Mouse (Mus musculus): ENCODE measurements at regions not wholly inside any gene's neighbourhood (a gene's known extent, or its start where the extent isn't known, plus 50 kb on each side); places are given as distances from the start of the nearest gene placed in this dataset.

GRCm38 (mm10) chr5:126680262-126680661 lies 561.3 kb upstream of the Tmem132c start:
- in situ Hi-C loops (cut with MboI; ENCODE audit: low pct_ligation_motif_present, low pct_unique_long_range_greater_than_20kb, low sequenced_read_pairs) (no loop called here), dilution Hi-C loops (cut with MboI; ENCODE audit: extremely low pct_ligation_motif_present, extremely low pct_unique_long_range_greater_than_20kb, low sequenced_read_pairs) (no loop called here)
- no peak overlapping the region for H3K9ac ChIP-seq (ENCODE audit: insufficient read depth, low read depth)

GRCm38 (mm10) chr5:126699314-126699713 lies 542.3 kb upstream of the Tmem132c start:
- Histone ChIP-seq H3K4me1 (ENCODE audit: control insufficient read depth in 1 of 2, insufficient read depth in 2 of 2) (no peaks in the 10 kb centered on the region), H3K79me2 (replicated peaks; ENCODE audit: control insufficient read depth, extremely low read depth, insufficient read depth, poor library complexity, severe bottlenecking) (no peaks in the 10 kb centered on the region), H3K9me3 (replicated peaks; ENCODE audit: low read length) (peaks cover 71% of the 10 kb centered on the region), H3K27me3 (replicated peaks) (no peaks in the 10 kb centered on the region), H3K9ac (ENCODE audit: insufficient read depth, low read depth) (no peak overlapping the region), H3K27ac (ENCODE audit: insufficient read depth, low read depth) (no peak overlapping the region), H3K4me2 (ENCODE audit: insufficient read depth, low read depth, poor library complexity, severe bottlenecking) (no peak overlapping the region), H3K4me3 (replicated peaks in 1 of 3; ENCODE audit: low read depth in 2 of 3, low read length in 2 of 3, poor library complexity in 1 of 3) (no peak overlapping the region), H3K36me3 (replicated peaks in 1 of 2; ENCODE audit: control insufficient read depth in 1 of 2, insufficient read depth in 1 of 2, low read length in 1 of 2) (no peaks in the 10 kb centered on the region)
- TF ChIP-seq ZNF384 (IDR thresholded peaks at IDR 0.05; ENCODE audit: low read depth, low read length): no peak
- no peak for TF ChIP-seq CHD1 (IDR thresholded peaks at IDR 0.05; ENCODE audit: low read depth, low read length)
- no peak for TF ChIP-seq MAFK (IDR thresholded peaks at IDR 0.05; ENCODE audit: insufficient replicate concordance, low read length)
- no peak for TF ChIP-seq POLR2AphosphoS2 (IDR thresholded peaks at IDR 0.05; ENCODE audit: low read depth, low read length)
- in situ Hi-C loops (cut with MboI; ENCODE audit: low pct_ligation_motif_present, low pct_unique_long_range_greater_than_20kb, low sequenced_read_pairs) (no loop called here), dilution Hi-C loops (cut with MboI; ENCODE audit: extremely low pct_ligation_motif_present, extremely low pct_unique_long_range_greater_than_20kb, low sequenced_read_pairs) (no loop called here)
- no peak for DNase-seq (ENCODE audit: extremely low read depth)

More at GRCm38 (mm10) chr5:126680262-126680661, 561.3 kb upstream of the Tmem132c start:
- H3K79me2 ChIP-seq (replicated peaks; ENCODE audit: control insufficient read depth, extremely low read depth, insufficient read depth, poor library complexity, severe bottlenecking): no peaks in the 10 kb centered on the region
- no peak overlapping the region for H3K4me3 ChIP-seq (replicated peaks in 1 of 3; ENCODE audit: low read depth in 2 of 3, low read length in 2 of 3, poor library complexity in 1 of 3)
- no peak for TF ChIP-seq MAZ (IDR thresholded peaks at IDR 0.05; ENCODE audit: low read depth, low read length)
- TF ChIP-seq TCF12 (IDR thresholded peaks at IDR 0.05; ENCODE audit: low read depth, low read length): no peak
- no peak for TF ChIP-seq ZKSCAN1 (IDR thresholded peaks at IDR 0.05; ENCODE audit: borderline replicate concordance, low read depth, low read length)
- TF ChIP-seq ZNF384 (IDR thresholded peaks at IDR 0.05; ENCODE audit: low read depth, low read length): no peak
- TF ChIP-seq ELF1 (IDR thresholded peaks at IDR 0.05; ENCODE audit: low read depth, low read length): no peak
- TF ChIP-seq SMC3 (IDR thresholded peaks at IDR 0.05; ENCODE audit: low read depth, low read length): no peak
- no peak for TF ChIP-seq EP300 (IDR thresholded peaks at IDR 0.05; ENCODE audit: low read length)
- no peak for TF ChIP-seq MXI1 (IDR thresholded peaks at IDR 0.05; ENCODE audit: low read depth, low read length)
- TF ChIP-seq MYC (IDR thresholded peaks at IDR 0.05; ENCODE audit: low read depth, low read length): no peak
- no peak for TF ChIP-seq ZC3H11A (IDR thresholded peaks at IDR 0.05; ENCODE audit: low read depth, low read length)
- TF ChIP-seq RCOR1 (conservative IDR thresholded peaks at IDR 0.05; ENCODE audit: low read depth, low read length): no peak
- no peak for TF ChIP-seq GABPA (IDR thresholded peaks at IDR 0.05; ENCODE audit: insufficient replicate concordance, low read depth, low read length)
- no peak for TF ChIP-seq JUND (conservative IDR thresholded peaks at IDR 0.05; ENCODE audit: low read depth, low read length)
- no peak for TF ChIP-seq BHLHE40 (IDR thresholded peaks at IDR 0.05; ENCODE audit: low read depth, low read length)
- no peak for TF ChIP-seq IRF4 (IDR thresholded peaks at IDR 0.05; ENCODE audit: low read depth, low read length)
- TF ChIP-seq JUN (IDR thresholded peaks at IDR 0.05; ENCODE audit: insufficient read depth, low read depth, low read length): no peak
- no peak for TF ChIP-seq MAFK (IDR thresholded peaks at IDR 0.05; ENCODE audit: insufficient replicate concordance, low read length)
- TF ChIP-seq POLR2AphosphoS2 (IDR thresholded peaks at IDR 0.05; ENCODE audit: low read depth, low read length): no peak
- H3K4me2 ChIP-seq (ENCODE audit: insufficient read depth, low read depth, poor library complexity, severe bottlenecking): no peak overlapping the region
- no peaks in the 10 kb centered on the region for H3K4me1 ChIP-seq (ENCODE audit: control insufficient read depth in 1 of 2, insufficient read depth in 2 of 2)
- no peaks in the 10 kb centered on the region for H3K36me3 ChIP-seq (replicated peaks in 1 of 2; ENCODE audit: control insufficient read depth in 1 of 2, insufficient read depth in 1 of 2, low read length in 1 of 2)
- peaks cover 70% of the 10 kb centered on the region for H3K9me3 ChIP-seq (replicated peaks; ENCODE audit: low read length)
- DNase-seq (ENCODE audit: extremely low read depth): no peak
- H3K27ac ChIP-seq (ENCODE audit: insufficient read depth, low read depth): no peak overlapping the region
- no peaks in the 10 kb centered on the region for H3K27me3 ChIP-seq (replicated peaks)

Measured in CH12.LX (cell line).